Mouse (Mus musculus): ENCODE results near the gene Zbtb1. TPM values are rescaled to one million over a fixed set of nuclear protein-coding genes. Genes with fewer than 3 reads are reported as not detected.

Zbtb1 gene
- total and polyA plus RNA-seq, 2 experiments, result 0.70 to 2.2 TPM

- Histone ChIP-seq H3K36me3 (ENCODE audit: control insufficient read depth, insufficient read depth, low read length) (no peaks in the 10 kb centered on the region), H3K4me3 (ENCODE audit: insufficient read depth, low read depth, low read length) (no peak overlapping the region), H3K4me1 (ENCODE audit: control insufficient read depth, insufficient read depth, low read length) (peaks cover 3% of the 10 kb centered on the region; the same call in 1 of the 2 replicates), H3K79me2 (ENCODE audit: control insufficient read depth, insufficient read depth, low read length) (no peaks in the 10 kb centered on the region), H3K9ac (ENCODE audit: low read depth, low read length) (no peak overlapping the region), H3K27me3 (ENCODE audit: control insufficient read depth, insufficient read depth, low read length) (peaks cover 3% of the 10 kb centered on the region; the same call in 1 of the 2 replicates), H3K27ac (replicated peaks; ENCODE audit: insufficient read depth, low read depth, low read length) (no peak overlapping the region)
- no peak for TF ChIP-seq POLR2A (IDR thresholded peaks at IDR 0.05; ENCODE audit: extremely low read depth, insufficient read depth, low read length)
- no peak for DNase-seq (ENCODE audit: extremely low read depth, low read depth, low spot score)
- 93% methylated on average over 12 of the region's 12 CpGs for WGBS
These were observed 45.4 kb downstream of the Zbtb1 start for GRCm38 (mm10) chr12:76415383-76416010.

DNA sequence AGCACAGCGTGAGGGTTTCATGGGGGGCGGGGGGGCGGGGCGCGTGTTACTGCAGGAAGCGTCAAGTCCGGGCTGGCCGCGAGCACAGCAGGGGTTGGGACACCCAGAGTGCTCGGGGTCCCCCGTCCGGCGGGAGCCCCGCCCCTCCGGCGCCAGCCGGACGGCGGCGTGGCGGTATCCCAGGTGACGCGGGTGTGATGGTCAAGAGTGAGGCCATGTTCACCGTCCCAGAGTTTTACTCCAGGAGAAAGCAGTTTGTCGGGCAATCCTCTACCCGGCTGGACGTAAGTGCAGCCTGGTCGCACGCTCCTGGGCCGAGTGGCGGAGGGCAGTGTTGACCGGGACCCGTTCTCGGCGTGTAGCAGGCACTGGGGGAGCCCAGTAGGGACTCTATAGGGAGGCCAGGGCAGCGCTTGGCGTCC lies 47.4 kb downstream of the Zbtb1 start, which contains the start of gene Ppp1r36:
Gene Ppp1r36, plus strand, starts transcription at position 106 of the 422 bp plus-strand sequence.
- TF ChIP-seq POLR2A (IDR thresholded peaks at IDR 0.05; ENCODE audit: extremely low read depth, insufficient read depth, low read length), result no peak
- no peak for TF ChIP-seq CTCF (IDR thresholded peaks at IDR 0.05; ENCODE audit: low read depth, low read length)
- H3K27ac ChIP-seq (replicated peaks; ENCODE audit: insufficient read depth, low read depth, low read length), result no peak within 1 kb of the TSS
- H3K27me3 ChIP-seq (ENCODE audit: control insufficient read depth, insufficient read depth, low read length), result peaks cover 3% of the 10 kb centered on the region; the same call in 1 of the 2 replicates
- peaks cover 3% of the 10 kb centered on the region; the same call in 1 of the 2 replicates for H3K4me1 ChIP-seq (ENCODE audit: control insufficient read depth, insufficient read depth, low read length)
- 6% methylated on average over 37 of the region's 37 CpGs for WGBS
- DNase-seq (ENCODE audit: extremely low read depth, low read depth, low spot score), result no peak
- H3K79me2 ChIP-seq (ENCODE audit: control insufficient read depth, insufficient read depth, low read length), result no peaks in the 10 kb centered on the region
- H3K36me3 ChIP-seq (ENCODE audit: control insufficient read depth, insufficient read depth, low read length), result no peaks in the 10 kb centered on the region
- 0 out of 2 replicates have a peak within 1 kb of the TSS, but pooled peaks have one; percentile 23 for H3K9ac ChIP-seq (ENCODE audit: low read depth, low read length)
- peak within 1 kb of the TSS; percentile 52; the same call in 1 of the 2 replicates for H3K4me3 ChIP-seq (ENCODE audit: insufficient read depth, low read depth, low read length)

GRCm38 (mm10) chr12:76418346-76418745 lies 48.3 kb downstream of the Zbtb1 start:
- H3K4me1 ChIP-seq (ENCODE audit: control insufficient read depth, insufficient read depth, low read length), result peaks cover 3% of the 10 kb centered on the region; the same call in 1 of the 2 replicates
- no peak overlapping the region for H3K9ac ChIP-seq (ENCODE audit: low read depth, low read length)
- H3K4me3 ChIP-seq (ENCODE audit: insufficient read depth, low read depth, low read length), result no peak overlapping the region
- 95% methylated on average over 5 of the region's 5 CpGs for WGBS
- no peak for DNase-seq (ENCODE audit: extremely low read depth, low read depth, low spot score)
- TF ChIP-seq POLR2A (IDR thresholded peaks at IDR 0.05; ENCODE audit: extremely low read depth, insufficient read depth, low read length), result no peak
- TF ChIP-seq CTCF (IDR thresholded peaks at IDR 0.05; ENCODE audit: low read depth, low read length), result no peak
- no peaks in the 10 kb centered on the region for H3K79me2 ChIP-seq (ENCODE audit: control insufficient read depth, insufficient read depth, low read length)
- H3K27me3 ChIP-seq (ENCODE audit: control insufficient read depth, insufficient read depth, low read length), result peaks cover 3% of the 10 kb centered on the region; the same call in 1 of the 2 replicates
- no peaks in the 10 kb centered on the region for H3K36me3 ChIP-seq (ENCODE audit: control insufficient read depth, insufficient read depth, low read length)
- H3K27ac ChIP-seq (replicated peaks; ENCODE audit: insufficient read depth, low read depth, low read length), result no peak overlapping the region

- 95% methylated on average over 3 of the region's 3 CpGs for WGBS
- no peak for DNase-seq (ENCODE audit: extremely low read depth, low read depth, low spot score)
- Histone ChIP-seq H3K36me3 (ENCODE audit: control insufficient read depth, insufficient read depth, low read length) (no peaks in the 10 kb centered on the region), H3K79me2 (ENCODE audit: control insufficient read depth, insufficient read depth, low read length) (no peaks in the 10 kb centered on the region), H3K4me3 (ENCODE audit: insufficient read depth, low read depth, low read length) (no peak overlapping the region), H3K9ac (ENCODE audit: low read depth, low read length) (no peak overlapping the region), H3K27me3 (ENCODE audit: control insufficient read depth, insufficient read depth, low read length) (no peaks in the 10 kb centered on the region), H3K27ac (replicated peaks; ENCODE audit: insufficient read depth, low read depth, low read length) (no peak overlapping the region), H3K4me1 (ENCODE audit: control insufficient read depth, insufficient read depth, low read length) (peaks cover 1% of the 10 kb centered on the region)
- TF ChIP-seq POLR2A (IDR thresholded peaks at IDR 0.05; ENCODE audit: extremely low read depth, insufficient read depth, low read length) (no peak), CTCF (IDR thresholded peaks at IDR 0.05; ENCODE audit: low read depth, low read length) (no peak)
These were observed 55.2 kb downstream of the Zbtb1 start for GRCm38 (mm10) chr12:76425256-76425655.

- Histone ChIP-seq H3K27ac (replicated peaks; ENCODE audit: insufficient read depth, low read depth, low read length) (no peak overlapping the region), H3K4me3 (ENCODE audit: insufficient read depth, low read depth, low read length) (no peak overlapping the region), H3K36me3 (ENCODE audit: control insufficient read depth, insufficient read depth, low read length) (no peaks in the 10 kb centered on the region), H3K27me3 (ENCODE audit: control insufficient read depth, insufficient read depth, low read length) (no peaks in the 10 kb centered on the region), H3K4me1 (ENCODE audit: control insufficient read depth, insufficient read depth, low read length) (peaks cover 3% of the 10 kb centered on the region), H3K9ac (ENCODE audit: low read depth, low read length) (no peak overlapping the region), H3K79me2 (ENCODE audit: control insufficient read depth, insufficient read depth, low read length) (no peaks in the 10 kb centered on the region)
- 72% methylated on average over 5 of the region's 5 CpGs for WGBS
- TF ChIP-seq CTCF (IDR thresholded peaks at IDR 0.05; ENCODE audit: low read depth, low read length) (no peak), POLR2A (IDR thresholded peaks at IDR 0.05; ENCODE audit: extremely low read depth, insufficient read depth, low read length) (no peak)
- DNase-seq (ENCODE audit: extremely low read depth, low read depth, low spot score), result no peak
These were observed 57.5 kb downstream of the Zbtb1 start for GRCm38 (mm10) chr12:76427546-76427945.

DNA sequence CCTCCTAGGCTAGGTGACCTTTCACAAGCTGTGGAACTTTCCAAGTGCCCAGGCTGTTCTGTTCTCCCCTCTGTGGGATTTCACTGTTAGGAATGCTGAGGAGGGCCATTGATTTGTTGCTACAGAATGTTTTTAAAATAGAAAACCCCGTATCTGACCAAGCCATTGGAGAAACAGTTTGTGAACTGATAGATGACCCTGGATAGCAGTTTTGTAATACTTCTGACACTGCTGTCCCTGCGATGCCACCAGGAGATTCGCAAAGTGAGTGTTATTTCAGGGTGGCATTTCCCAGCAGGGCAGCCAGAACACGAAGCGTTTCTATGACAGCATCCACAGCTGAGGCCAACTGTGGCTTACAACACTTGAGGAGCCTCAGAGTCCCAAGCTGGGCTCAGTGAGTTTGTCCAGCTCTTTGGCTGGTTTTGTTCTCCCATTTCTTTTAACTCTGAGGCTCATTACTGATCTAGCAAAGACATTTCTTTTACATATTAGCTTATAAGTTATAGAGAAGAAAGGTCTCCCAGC lies 60.9 kb downstream of the Zbtb1 start:
- Histone ChIP-seq H3K27ac (replicated peaks; ENCODE audit: insufficient read depth, low read depth, low read length) (peak overlapping the region; percentile 76), H3K36me3 (ENCODE audit: control insufficient read depth, insufficient read depth, low read length) (no peaks in the 10 kb centered on the region), H3K27me3 (ENCODE audit: control insufficient read depth, insufficient read depth, low read length) (no peaks in the 10 kb centered on the region), H3K4me1 (ENCODE audit: control insufficient read depth, insufficient read depth, low read length) (peaks cover 6% of the 10 kb centered on the region), H3K4me3 (ENCODE audit: insufficient read depth, low read depth, low read length) (no peak overlapping the region), H3K79me2 (ENCODE audit: control insufficient read depth, insufficient read depth, low read length) (no peaks in the 10 kb centered on the region), H3K9ac (ENCODE audit: low read depth, low read length) (no peak overlapping the region)
- WGBS, result 16% methylated on average over 5 of the region's 5 CpGs
- TF ChIP-seq CTCF (IDR thresholded peaks at IDR 0.05; ENCODE audit: low read depth, low read length) (no peak), POLR2A (IDR thresholded peaks at IDR 0.05; ENCODE audit: extremely low read depth, insufficient read depth, low read length) (no peak)
- peak; percentile 98 for DNase-seq (ENCODE audit: extremely low read depth, low read depth, low spot score)

Measured in liver, adult 2 months (tissue).